Mouse (Mus musculus) MEL (cell line): ENCODE data around the gene Myof. TPM values are rescaled to one million over a fixed set of nuclear protein-coding genes. Genes with fewer than 3 reads are reported as not detected.

Experiments used
- DNase-seq: peaks from one replicate; pipeline ENCODE4 v3.0.0; 2011; ENCODE audit warnings: low read depth, low spot score
- H3K27ac ChIP-seq: 2 replicates; pipeline ENCODE4 v1.5.1; 2012; ENCODE audit warnings: low read depth, mild to moderate bottlenecking, control low read depth, low read length, moderate library complexity; ENCODE audit not compliant: control insufficient read depth
- H3K27me3 ChIP-seq, 2 experiments: fragments of 150-350 bp in 1 of 2; sonication (generic) in 1 of 2; 2 replicates each; pipeline ENCODE4 v1.6.1; 2012; ENCODE audit warnings: low read length in 2 of 2, mild to moderate bottlenecking in 2 of 2, improper control_type of control experiment in 1 of 2, moderate library complexity in 1 of 2; ENCODE audit not compliant: insufficient read depth in 2 of 2, control insufficient read depth in 1 of 2
- H3K36me3 ChIP-seq, 2 experiments: 2 replicates each; pipeline ENCODE4 v1.6.1; 2012 to 2014; ENCODE audit warnings: low read length in 2 of 2, improper control_type of control experiment in 1 of 2, inconsistent platforms in 1 of 2, mild to moderate bottlenecking in 1 of 2; ENCODE audit not compliant: insufficient read depth in 2 of 2, control insufficient read depth in 1 of 2
- H3K4me1 ChIP-seq, 2 experiments: fragments of 150-350 bp in 1 of 2; sonication (generic) in 1 of 2; 2 replicates each; pipeline ENCODE4 v1.6.1; 2012; ENCODE audit warnings: low read length in 2 of 2, improper control_type of control experiment in 1 of 2, mild to moderate bottlenecking in 1 of 2; ENCODE audit not compliant: insufficient read depth in 2 of 2, control insufficient read depth in 1 of 2
- H3K4me3 ChIP-seq, 2 experiments: fragments of 150-350 bp in 1 of 2; sonication (generic) in 1 of 2; 2 replicates each; pipeline ENCODE4 v1.5.1; 2012; ENCODE audit warnings: low read depth in 2 of 2, low read length in 2 of 2, mild to moderate bottlenecking in 2 of 2, moderate library complexity in 2 of 2, control low read depth in 1 of 2, improper control_type of control experiment in 1 of 2; ENCODE audit not compliant: control insufficient read depth in 1 of 2, insufficient read depth in 1 of 2
- H3K79me2 ChIP-seq: 2 replicates; pipeline ENCODE4 v1.6.1; 2012; ENCODE audit warnings: mild to moderate bottlenecking, low read length, moderate library complexity; ENCODE audit not compliant: control insufficient read depth, poor library complexity, insufficient read depth
- H3K9ac ChIP-seq: 2 replicates; pipeline ENCODE4 v1.6.1; 2012; ENCODE audit warnings: low read depth, mild to moderate bottlenecking, control low read depth, low read length, moderate library complexity; ENCODE audit not compliant: control insufficient read depth, poor library complexity, severe bottlenecking
- H3K9me3 ChIP-seq: fragments of 150-350 bp; sonication (generic); replicated peaks from 2 replicates; pipeline ENCODE4 v1.6.1; 2012; ENCODE audit warnings: mild to moderate bottlenecking, low read length, improper control_type of control experiment, moderate library complexity; ENCODE audit not compliant: insufficient read depth
- BHLHE40 ChIP-seq: IDR thresholded peaks from 2 replicates; pipeline ENCODE4 v1.6.1; 2012; ENCODE audit warnings: low read depth, mild to moderate bottlenecking, inconsistent platforms, low read length, improper control_type of control experiment, borderline replicate concordance
- CHD2 ChIP-seq: IDR thresholded peaks from 2 replicates; pipeline ENCODE4 v1.6.1; 2011; ENCODE audit warnings: low read length, improper control_type of control experiment
- KAT2A ChIP-seq: conservative IDR thresholded peaks from 2 replicates; pipeline ENCODE4 v1.6.1; 2012; ENCODE audit warnings: low read depth, low read length, improper control_type of control experiment, inconsistent platforms
- MAX ChIP-seq: IDR thresholded peaks from 2 replicates; pipeline ENCODE4 v1.6.1; 2011; ENCODE audit warnings: low read length, improper control_type of control experiment
- MEF2A ChIP-seq: IDR thresholded peaks from 2 replicates; pipeline ENCODE4 v1.6.1; 2014; ENCODE audit warnings: low read depth, mild to moderate bottlenecking, inconsistent platforms, low read length, improper control_type of control experiment; ENCODE audit not compliant: poor library complexity, insufficient replicate concordance, severe bottlenecking; ENCODE audit errors: extremely low read depth
- POLR2A ChIP-seq, 2 experiments: IDR thresholded peaks; 2 replicates each; pipeline ENCODE4 v1.6.1; 2011 to 2012; ENCODE audit warnings: low read length in 2 of 2, mild to moderate bottlenecking in 2 of 2, control low read depth in 1 of 2, improper control_type of control experiment in 1 of 2, low read depth in 1 of 2, moderate library complexity in 1 of 2; ENCODE audit not compliant: control insufficient read depth in 1 of 2, insufficient read depth in 1 of 2, poor library complexity in 1 of 2
- RCOR1 ChIP-seq: IDR thresholded peaks from 2 replicates; pipeline ENCODE4 v1.6.1; 2012; ENCODE audit warnings: low read depth, mild to moderate bottlenecking, inconsistent platforms, low read length, improper control_type of control experiment
- SIN3A ChIP-seq: IDR thresholded peaks from 2 replicates; pipeline ENCODE4 v1.6.1; 2012; ENCODE audit warnings: low read length, improper control_type of control experiment, inconsistent platforms
- SMC3 ChIP-seq: IDR thresholded peaks from 2 replicates; pipeline ENCODE4 v1.6.1; 2011; ENCODE audit warnings: low read depth, low read length, improper control_type of control experiment
- TAL1 ChIP-seq: IDR thresholded peaks from 2 replicates; pipeline ENCODE4 v1.6.1; 2012; ENCODE audit warnings: mild to moderate bottlenecking, inconsistent platforms, low read length, moderate library complexity, mixed read lengths
- TBP ChIP-seq: IDR thresholded peaks from 2 replicates; pipeline ENCODE4 v1.8.0; 2011; ENCODE audit warnings: low read depth, low read length, improper control_type of control experiment
- TCF12 ChIP-seq: IDR thresholded peaks from 2 replicates; pipeline ENCODE4 v1.6.1; 2014; ENCODE audit warnings: low read depth, mild to moderate bottlenecking, inconsistent platforms, low read length, improper control_type of control experiment, moderate library complexity
- UBTF ChIP-seq: IDR thresholded peaks from 2 replicates; pipeline ENCODE4 v1.6.1; 2012; ENCODE audit warnings: low read depth, mild to moderate bottlenecking, inconsistent platforms, low read length, improper control_type of control experiment, moderate library complexity, borderline replicate concordance; ENCODE audit not compliant: insufficient read depth
- USF1 ChIP-seq: IDR thresholded peaks from 2 replicates; pipeline ENCODE4 v1.6.1; 2014; ENCODE audit warnings: low read depth, mild to moderate bottlenecking, inconsistent platforms, low read length, improper control_type of control experiment, moderate library complexity
- USF2 ChIP-seq, 2 experiments: IDR thresholded peaks; 2 replicates each; pipeline ENCODE4 v1.6.1; 2011 to 2012; ENCODE audit warnings: improper control_type of control experiment in 2 of 2, low read length in 2 of 2, borderline replicate concordance in 1 of 2, inconsistent platforms in 1 of 2, low read depth in 1 of 2, mild to moderate bottlenecking in 1 of 2; ENCODE audit not compliant: insufficient read depth in 1 of 2
- ZMIZ1 ChIP-seq: IDR thresholded peaks from 2 replicates; pipeline ENCODE4 v1.6.1; 2012; ENCODE audit warnings: low read depth, mild to moderate bottlenecking, inconsistent platforms, low read length, improper control_type of control experiment, moderate library complexity
- polyA plus RNA-seq, 2 experiments: library from polyadenylated mRNA; stranded (reverse) in 1 of 2; unstranded in 1 of 2; fragments of >175 nt in 1 of 2; fragments of >200 nt in 1 of 2; gene quantifications; 2 replicates each; pipeline versions ENCODE4 v1.2.1 to v1.2.4; 2012; ENCODE audit warnings: low replicate concordance in 2 of 2, low read depth in 1 of 2; ENCODE audit not compliant: insufficient read length in 2 of 2, insufficient read depth in 1 of 2, missing spikeins in 1 of 2
- total RNA-seq: library from RNA; depleted of rRNA; stranded (reverse); fragments of 300-350 nt; gene quantifications from 2 replicates; pipeline ENCODE4 v1.2.3, GENCODE M21; 2012

Myof gene
- total and polyA plus RNA-seq, 3 experiments = 0.04 TPM; not detected in 2

GRCm38 (mm10) chr19:37957256-37957655 is 86.1 kb downstream of the Myof start:
- Histone ChIP-seq H3K27me3 (peaks cover under 1 to 1% of the 10 kb centered on the region in 2 experiments; a peak in 2 of 4 replicates), H3K4me3 (no peak overlapping the region), H3K9me3 (no peaks in the 10 kb centered on the region), H3K36me3 (peaks cover 0 to 2% of the 10 kb centered on the region in 2 experiments; a peak in 1 of 4 replicates), H3K9ac (no peak overlapping the region), H3K4me1 (peaks cover 0 to 4% of the 10 kb centered on the region in 2 experiments; a peak in 1 of 4 replicates), H3K79me2 (no peaks in the 10 kb centered on the region), H3K27ac (no peak overlapping the region)
- TF ChIP-seq BHLHE40 = no peak
- no peak for TF ChIP-seq TBP
- no peak for TF ChIP-seq KAT2A
- TF ChIP-seq USF2 (IDR thresholded peaks at IDR 0.05; ENCODE audit: borderline replicate concordance in 1 of 2, insufficient read depth in 1 of 2, low read depth in 1 of 2, low read length in 2 of 2) = no peak
- no peak for TF ChIP-seq USF1
- TF ChIP-seq TCF12 = no peak
- TF ChIP-seq UBTF = no peak
- no peak for DNase-seq

- H3K79me2 ChIP-seq = no peaks in the 10 kb centered on the region
- DNase-seq = no peak
- H3K36me3 ChIP-seq = peaks cover 0 to 2% of the 10 kb centered on the region in 2 experiments; a peak in 1 of 4 replicates
- no peak overlapping the region for H3K4me3 ChIP-seq
- no peaks in the 10 kb centered on the region for H3K9me3 ChIP-seq
- H3K27me3 ChIP-seq = peaks cover 2 to 3% of the 10 kb centered on the region in 2 experiments; a peak in 2 of 4 replicates
- TF ChIP-seq POLR2A (IDR thresholded peaks at IDR 0.05; ENCODE audit: control insufficient read depth in 1 of 2, insufficient read depth in 1 of 2, low read depth in 1 of 2, low read length in 2 of 2, poor library complexity in 1 of 2) = no peak
- TF ChIP-seq MEF2A = no peak
- TF ChIP-seq SMC3 = no peak
- TF ChIP-seq SIN3A = no peak
- no peak for TF ChIP-seq TAL1
- no peak for TF ChIP-seq CHD2
- no peak for TF ChIP-seq ZMIZ1
- TF ChIP-seq USF1 = no peak
- no peak for TF ChIP-seq MAX
- no peak for TF ChIP-seq RCOR1
- H3K4me1 ChIP-seq = peaks cover 0 to 4% of the 10 kb centered on the region in 2 experiments; a peak in 1 of 4 replicates
- H3K9ac ChIP-seq = no peak overlapping the region
- no peak overlapping the region for H3K27ac ChIP-seq
Measured at GRCm38 (mm10) chr19:37956006-37956405, 87.4 kb downstream of the Myof start.
